Mouse (Mus musculus) thymus, adult 2 months (tissue): Measurements from ENCODE around the gene Gnai2.

Experiments
- CTCF ChIP-seq: fragments of 200-500 bp; IDR thresholded peaks from 2 replicates; pipeline ENCODE4 v1.5.1; 2012; ENCODE audit warnings: mild to moderate bottlenecking, control low read depth, low read length, moderate library complexity, borderline replicate concordance; ENCODE audit not compliant: control insufficient read depth, poor library complexity, insufficient read depth; ENCODE audit errors: extremely low read depth
- POLR2A ChIP-seq: fragments of 200-500 bp; IDR thresholded peaks from 2 replicates; pipeline ENCODE4 v1.6.1; 2012; ENCODE audit warnings: mild to moderate bottlenecking, low read length, control low read depth, moderate library complexity; ENCODE audit not compliant: control insufficient read depth, poor library complexity, insufficient read depth; ENCODE audit errors: extremely low read depth

DNA sequence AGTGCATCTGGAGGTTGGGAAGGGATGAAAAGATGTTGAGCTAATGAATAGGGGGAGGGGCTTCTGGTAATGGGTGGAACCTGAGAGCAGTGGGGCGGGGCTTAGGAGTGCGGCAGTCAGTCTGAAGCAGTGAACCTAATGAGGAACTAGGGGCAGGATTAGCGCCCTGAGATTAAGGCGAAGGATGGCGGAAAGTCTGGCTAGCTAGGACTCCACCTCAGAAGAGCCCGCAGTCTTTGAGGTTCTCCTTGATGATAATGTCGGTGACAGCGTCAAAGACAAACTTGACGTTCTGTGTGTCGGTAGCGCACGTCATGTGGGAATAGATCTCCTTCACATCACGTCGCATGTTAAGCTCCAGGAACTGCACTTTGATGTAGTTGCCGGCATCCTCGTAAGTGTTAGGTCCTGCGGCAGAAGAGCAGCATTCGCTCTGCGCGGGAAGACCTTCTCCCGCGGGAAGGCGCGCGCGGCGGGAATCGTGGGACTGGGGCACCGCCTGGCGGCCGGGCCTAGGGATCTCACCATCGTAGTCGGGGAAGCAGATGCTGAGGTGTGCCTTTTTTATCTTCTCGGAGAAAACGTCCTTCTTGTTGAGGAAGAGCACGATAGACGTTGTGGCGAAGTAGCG lies 40.6 kb upstream of the Gnai2 start:
- TF ChIP-seq CTCF = peak; percentile 82
- TF ChIP-seq POLR2A = no peak
